Mouse (Mus musculus) brain, embryonic 14.5 days (tissue): Measurements from ENCODE around the gene Cog5. TPM values are rescaled to one million over a fixed set of nuclear protein-coding genes. Genes with fewer than 3 reads are reported as not detected.

Experiments
- DNase-seq: peaks from one replicate; pipeline ENCODE4 v3.0.0-alpha.2; 2011; ENCODE audit warnings: low read depth
- CTCF ChIP-seq: fragments of 200-500 bp; IDR thresholded peaks from 2 replicates; pipeline ENCODE4 v1.5.1; 2012; ENCODE audit warnings: inconsistent platforms, mild to moderate bottlenecking, moderate library complexity, borderline replicate concordance; ENCODE audit not compliant: insufficient read depth, insufficient read length; ENCODE audit errors: extremely low read depth
- POLR2A ChIP-seq: fragments of 200-500 bp; IDR thresholded peaks from 2 replicates; pipeline ENCODE4 v1.6.1; 2012; ENCODE audit warnings: mild to moderate bottlenecking, inconsistent platforms, borderline replicate concordance; ENCODE audit not compliant: poor library complexity, insufficient read depth, insufficient read length, severe bottlenecking; ENCODE audit errors: extremely low read depth
- polyA plus RNA-seq: library from polyadenylated mRNA; depleted of rRNA; stranded (reverse); fragments of >200 nt; gene quantifications from 2 replicates; pipeline ENCODE4 v1.2.3, GENCODE M21; 2012

Cog5 gene
- polyA plus RNA-seq, 1 experiment: 32.9 TPM

- TF ChIP-seq POLR2A (no peak), CTCF (no peak)
- no peak for DNase-seq
Observed at GRCm38 (mm10) chr12:31835480-31835879, 180.8 kb downstream of the Cog5 start.

- DNase-seq: no peak
- TF ChIP-seq POLR2A (no peak), CTCF (no peak)
Observed at GRCm38 (mm10) chr12:31836211-31836610, 181.5 kb downstream of the Cog5 start.

- TF ChIP-seq CTCF: no peak
- no peak for TF ChIP-seq POLR2A
- DNase-seq: no peak
Observed at GRCm38 (mm10) chr12:31838521-31838920, 183.9 kb downstream of the Cog5 start.

- DNase-seq: peak; percentile 47
- no peak for TF ChIP-seq CTCF
- no peak for TF ChIP-seq POLR2A
Observed at GRCm38 (mm10) chr12:31839249-31839648, 184.6 kb downstream of the Cog5 start.

GRCm38 (mm10) chr12:31846077-31846476, 191.4 kb downstream of the Cog5 start:
- no peak for TF ChIP-seq CTCF
- no peak for TF ChIP-seq POLR2A
- no peak for DNase-seq

DNA sequence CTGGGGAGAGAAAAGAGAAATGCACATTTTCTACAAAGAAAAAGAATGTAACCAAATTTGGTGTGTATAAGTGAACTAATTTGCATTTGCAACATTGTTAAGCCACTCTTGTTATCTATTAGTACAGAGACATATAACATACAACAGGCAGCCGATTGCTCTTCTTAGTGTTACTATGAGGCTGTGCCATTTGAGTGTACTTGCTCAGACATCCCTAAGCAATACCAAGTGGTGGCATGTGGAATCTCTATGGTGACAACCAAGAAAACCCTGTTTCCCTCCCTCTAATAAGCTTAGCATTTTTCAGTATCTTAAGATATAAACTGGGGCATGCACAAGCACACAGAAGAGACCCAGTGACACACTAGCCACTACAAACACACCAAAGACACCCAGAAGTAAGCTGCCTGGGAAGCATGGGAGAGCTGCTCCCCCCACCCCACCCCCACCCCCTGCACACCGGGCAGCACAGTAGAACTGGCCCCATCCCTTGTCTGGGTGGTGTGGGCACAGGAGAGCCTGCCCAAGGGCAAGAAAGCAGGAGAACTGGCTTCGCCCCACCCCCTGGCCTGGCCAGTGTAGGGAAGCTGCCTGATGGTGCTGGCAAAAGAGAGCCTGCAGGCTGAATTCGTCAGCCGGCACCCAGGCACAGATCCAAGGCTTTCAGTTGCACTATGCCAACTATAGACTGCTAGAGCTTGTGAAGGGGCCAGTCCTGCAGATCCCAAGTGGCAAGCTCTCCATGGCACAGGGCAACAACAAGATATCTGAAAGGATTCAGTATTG, 194.2 kb downstream of the Cog5 start:
- TF ChIP-seq POLR2A (no peak), CTCF (no peak)
- DNase-seq: peak; percentile 80

GRCm38 (mm10) chr12:31849601-31850000, 194.9 kb downstream of the Cog5 start:
- DNase-seq: no peak
- TF ChIP-seq CTCF: no peak
- no peak for TF ChIP-seq POLR2A

- no peak for DNase-seq
- TF ChIP-seq CTCF (no peak), POLR2A (no peak)
Observed at GRCm38 (mm10) chr12:31854039-31854438, 199.4 kb downstream of the Cog5 start.

DNA sequence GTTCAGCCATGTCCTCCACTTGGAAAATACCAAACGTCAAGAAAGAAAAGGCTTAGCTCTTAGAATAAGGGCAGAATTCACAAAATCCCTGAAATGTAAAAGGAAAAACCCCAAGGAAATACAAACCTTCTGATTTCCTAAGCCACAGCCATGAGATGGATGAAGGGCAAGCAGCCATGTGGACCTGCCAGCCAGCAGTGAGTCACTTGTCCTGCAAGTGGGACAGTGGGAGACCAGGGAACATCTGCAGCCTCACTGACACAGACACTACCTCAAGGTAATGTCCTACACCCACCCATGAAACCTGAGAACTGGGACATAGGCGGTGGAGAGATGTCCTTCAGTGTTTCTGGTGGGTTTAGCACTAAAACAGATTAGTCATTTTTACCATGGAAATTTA, 200.1 kb downstream of the Cog5 start:
- no peak for TF ChIP-seq CTCF
- no peak for TF ChIP-seq POLR2A
- DNase-seq: no peak

- TF ChIP-seq POLR2A (no peak), CTCF (no peak)
- no peak for DNase-seq
Observed at GRCm38 (mm10) chr12:31857784-31858183, 203.1 kb downstream of the Cog5 start.

DNA sequence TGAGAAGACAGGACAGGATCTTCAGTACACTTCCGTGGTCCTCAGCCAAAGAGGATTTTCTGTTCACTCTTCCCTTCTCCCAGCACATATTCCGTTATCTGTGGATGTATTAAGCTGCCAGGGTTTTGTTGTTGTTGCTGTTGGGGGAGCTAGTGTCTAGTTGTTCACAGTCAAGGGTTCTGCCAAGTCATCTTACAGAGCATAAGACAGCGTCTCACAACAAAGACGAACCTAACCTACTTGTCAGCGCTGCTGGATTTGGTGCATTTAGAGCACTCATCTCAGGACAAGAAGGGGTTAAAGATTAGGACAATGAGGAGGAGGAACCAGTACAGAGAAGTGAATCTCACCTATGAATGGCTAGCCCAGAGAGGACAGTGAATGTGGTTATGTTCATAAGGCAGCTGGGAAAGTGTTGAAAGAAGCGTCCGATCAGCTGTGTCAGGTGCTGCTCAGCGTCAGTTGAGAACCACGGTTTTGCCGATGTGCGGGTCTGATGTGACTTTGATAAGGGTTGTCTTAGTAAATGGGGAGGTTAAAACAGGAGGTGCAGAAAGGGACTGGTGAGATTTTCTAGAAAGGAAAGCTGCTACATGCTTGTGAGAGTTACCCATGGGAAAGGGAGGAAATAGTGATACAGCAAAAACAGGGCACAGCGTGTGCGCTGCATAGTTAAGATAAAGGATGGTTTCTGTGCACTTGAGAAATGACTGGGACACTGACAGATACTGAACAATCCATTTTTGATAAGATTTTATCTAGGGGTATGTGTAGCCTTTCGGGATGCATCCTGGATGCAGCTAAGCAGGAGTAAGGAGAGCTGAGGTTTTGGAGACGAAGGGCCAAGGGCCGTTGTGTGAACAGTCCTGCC, 208.2 kb downstream of the Cog5 start:
- TF ChIP-seq POLR2A: no peak
- TF ChIP-seq CTCF: no peak

More for the DNA sequence above, 208.2 kb downstream of the Cog5 start:
- no peak for DNase-seq
